Mouse (Mus musculus) olfactory bulb, adult 2 months (tissue): ENCODE measurements around the gene Prdm16. TPM values are rescaled to one million over a fixed set of nuclear protein-coding genes. Genes with fewer than 3 reads are reported as not detected.

ENCODE experiments used
- H3K27ac ChIP-seq: fragments of 200-500 bp; 2 replicates; pipeline ENCODE4 v1.5.1; 2012; ENCODE audit warnings: low read depth, low read length; ENCODE audit not compliant: insufficient read depth
- H3K4me1 ChIP-seq: fragments of 200-500 bp; 2 replicates; pipeline ENCODE4 v1.6.1; 2012; ENCODE audit warnings: low read length; ENCODE audit not compliant: control insufficient read depth, insufficient read depth
- H3K4me3 ChIP-seq: fragments of 200-500 bp; 2 replicates; pipeline ENCODE4 v1.5.1; 2012; ENCODE audit warnings: mild to moderate bottlenecking, low read depth, low read length, moderate library complexity; ENCODE audit not compliant: insufficient read depth
- CTCF ChIP-seq: fragments of 200-500 bp; IDR thresholded peaks from 2 replicates; pipeline ENCODE4 v1.5.1; 2012; ENCODE audit warnings: low read depth, mild to moderate bottlenecking, low read length, moderate library complexity; ENCODE audit not compliant: insufficient read depth
- POLR2A ChIP-seq: fragments of 200-500 bp; IDR thresholded peaks from 2 replicates; pipeline ENCODE4 v1.6.1; 2012; ENCODE audit warnings: mild to moderate bottlenecking, low read depth, low read length, moderate library complexity; ENCODE audit not compliant: insufficient read depth
- WGBS: fragments of 180-500 bp; shearing (Covaris S2); methylation state at CpG from one replicate; pipeline ENCODE4 v1.1.7; 2018; 5-methylcytosine and 5-hydroxymethylcytosine counted together
- polyA plus RNA-seq: library from polyadenylated mRNA; stranded (reverse); fragments of >200 nt; gene quantifications from 2 replicates; pipeline ENCODE4 v1.2.4, GENCODE M21; 2012; ENCODE audit warnings: low replicate concordance; ENCODE audit not compliant: missing spikeins, insufficient read depth, insufficient read length

The Prdm16 gene
- polyA plus RNA-seq, 1 experiment: not detected

GRCm38 (mm10) chr4:154582607-154583236 lies 54.0 kb downstream of the Prdm16 start:
- H3K27ac ChIP-seq: no peak overlapping the region
- H3K4me3 ChIP-seq: no peak overlapping the region
- H3K4me1 ChIP-seq: peaks cover 27% of the 10 kb centered on the region
- 76% methylated on average over 21 of the region's 21 CpGs for WGBS
- no peak for TF ChIP-seq POLR2A
- no peak for TF ChIP-seq CTCF

- TF ChIP-seq POLR2A (no peak), CTCF (no peak)
- no peak overlapping the region for H3K27ac ChIP-seq
- peaks cover 16% of the 10 kb centered on the region for H3K4me1 ChIP-seq
- H3K4me3 ChIP-seq: no peak overlapping the region
- WGBS: 74% methylated on average over 16 of the region's 16 CpGs
Observed at GRCm38 (mm10) chr4:154581261-154581886, 55.3 kb downstream of the Prdm16 start.

- H3K27ac ChIP-seq: no peak overlapping the region
- peaks cover 4% of the 10 kb centered on the region for H3K4me1 ChIP-seq
- no peak overlapping the region for H3K4me3 ChIP-seq
- 64% methylated on average over 13 of the region's 13 CpGs for WGBS
- TF ChIP-seq CTCF: no peak
- no peak for TF ChIP-seq POLR2A
Observed at GRCm38 (mm10) chr4:154574208-154574875, 62.3 kb downstream of the Prdm16 start.

GRCm38 (mm10) chr4:154570451-154570881 lies 66.2 kb downstream of the Prdm16 start:
- 63% methylated on average over 10 of the region's 10 CpGs for WGBS
- Histone ChIP-seq H3K4me1 (no peaks in the 10 kb centered on the region), H3K4me3 (no peak overlapping the region), H3K27ac (no peak overlapping the region)
- TF ChIP-seq POLR2A: no peak
- no peak for TF ChIP-seq CTCF

- WGBS: 82% methylated on average over 9 of the region's 9 CpGs
- no peak for TF ChIP-seq POLR2A
- TF ChIP-seq CTCF: no peak
- H3K4me3 ChIP-seq: no peak overlapping the region
- no peaks in the 10 kb centered on the region for H3K4me1 ChIP-seq
- no peak overlapping the region for H3K27ac ChIP-seq
Observed at GRCm38 (mm10) chr4:154569845-154570244, 66.8 kb downstream of the Prdm16 start.

GRCm38 (mm10) chr4:154568798-154569197 lies 67.9 kb downstream of the Prdm16 start:
- Histone ChIP-seq H3K4me3 (no peak overlapping the region), H3K4me1 (no peaks in the 10 kb centered on the region), H3K27ac (no peak overlapping the region)
- TF ChIP-seq POLR2A (no peak), CTCF (no peak)
- 52% methylated on average over 15 of the region's 15 CpGs for WGBS

- Histone ChIP-seq H3K4me3 (no peak overlapping the region), H3K27ac (no peak overlapping the region), H3K4me1 (no peaks in the 10 kb centered on the region)
- TF ChIP-seq CTCF (no peak), POLR2A (no peak)
- WGBS: 63% methylated on average over 11 of the region's 11 CpGs
Observed at GRCm38 (mm10) chr4:154567942-154568341, 68.7 kb downstream of the Prdm16 start.

- 87% methylated on average over 6 of the region's 6 CpGs for WGBS
- no peak overlapping the region for H3K27ac ChIP-seq
- no peaks in the 10 kb centered on the region for H3K4me1 ChIP-seq
- no peak for TF ChIP-seq CTCF
- no peak for TF ChIP-seq POLR2A
- H3K4me3 ChIP-seq: no peak overlapping the region
Observed at GRCm38 (mm10) chr4:154563201-154563600, 73.5 kb downstream of the Prdm16 start.

GRCm38 (mm10) chr4:154558041-154558440 lies 78.6 kb downstream of the Prdm16 start:
- no peak overlapping the region for H3K27ac ChIP-seq
- 67% methylated on average over 5 of the region's 5 CpGs for WGBS

More at GRCm38 (mm10) chr4:154558041-154558440, 78.6 kb downstream of the Prdm16 start:
- Histone ChIP-seq H3K4me3 (no peak overlapping the region), H3K4me1 (peaks cover 10% of the 10 kb centered on the region)
- no peak for TF ChIP-seq CTCF
- no peak for TF ChIP-seq POLR2A
